Mouse (Mus musculus) hindbrain, embryonic 16.5 days (tissue): ENCODE measurements at regions not wholly inside any gene's neighbourhood (a gene's known extent, or its start where the extent isn't known, plus 50 kb on each side); places are given as distances from the start of the nearest gene placed in this dataset.

Source experiments
- ATAC-seq: fragments of 200-750 bp; cut with Nextera tagmentation; 2 replicates; pipeline ENCODE4 v1.8.0; 2017; ENCODE audit warnings: moderate TSS enrichment, moderate library complexity
- H3K27ac ChIP-seq: fragments of 300-500 bp; sonication (generic); 2 replicates; pipeline ENCODE4 v1.5.1; 2014; ENCODE audit warnings: low read depth, mild to moderate bottlenecking, control low read depth, low read length, moderate library complexity
- H3K27me3 ChIP-seq: fragments of 300-500 bp; sonication (generic); replicated peaks from 2 replicates; pipeline ENCODE4 v1.6.1; 2014; ENCODE audit warnings: low read length; ENCODE audit not compliant: control insufficient read depth, insufficient read depth
- H3K36me3 ChIP-seq: fragments of 300-500 bp; sonication (generic); 2 replicates; pipeline ENCODE4 v1.6.1; 2014; ENCODE audit warnings: mild to moderate bottlenecking, low read length, moderate library complexity, mixed read lengths; ENCODE audit not compliant: control insufficient read depth, insufficient read depth
- H3K4me1 ChIP-seq: fragments of 300-500 bp; sonication (generic); 2 replicates; pipeline ENCODE4 v1.6.1; 2014; ENCODE audit warnings: low read depth, low read length; ENCODE audit not compliant: control insufficient read depth, insufficient read depth
- H3K4me2 ChIP-seq: fragments of 300-500 bp; sonication (generic); 2 replicates; pipeline ENCODE4 v1.6.1; 2014; ENCODE audit warnings: mild to moderate bottlenecking, low read length, control low read depth, moderate library complexity
- H3K4me3 ChIP-seq: fragments of 300-500 bp; sonication (generic); 2 replicates; pipeline ENCODE4 v1.5.1; 2014; ENCODE audit warnings: mild to moderate bottlenecking, low read length, control low read depth, moderate library complexity
- H3K9ac ChIP-seq: fragments of 300-500 bp; sonication (generic); 2 replicates; pipeline ENCODE4 v1.6.1; 2014; ENCODE audit warnings: low read depth, mild to moderate bottlenecking, control low read depth, low read length, moderate library complexity
- H3K9me3 ChIP-seq: fragments of 300-500 bp; sonication (generic); 2 replicates; pipeline ENCODE4 v1.6.1; 2014; ENCODE audit warnings: mild to moderate bottlenecking, low read length, moderate library complexity; ENCODE audit not compliant: control insufficient read depth
- WGBS: fragments of 180-500 bp; shearing (Covaris S2); extraction: QIAGEN DNeasy Blood & Tissue Kit; methylation state at CpG from one replicate; pipeline ENCODE4 v1.1.7; 2014; 5-methylcytosine and 5-hydroxymethylcytosine counted together

GRCm38 (mm10) chr14:25312814-25313426 is 146.1 kb upstream of the Zmiz1 start:
- Histone ChIP-seq H3K27me3 (no peaks in the 10 kb centered on the region), H3K9ac (no peak overlapping the region), H3K27ac (no peak overlapping the region), H3K36me3 (no peaks in the 10 kb centered on the region), H3K9me3 (no peaks in the 10 kb centered on the region), H3K4me2 (no peak overlapping the region), H3K4me1 (peaks cover 16% of the 10 kb centered on the region), H3K4me3 (no peak overlapping the region)
- 86% methylated on average over 6 of the region's 6 CpGs for WGBS
- ATAC-seq, result no peak

DNA sequence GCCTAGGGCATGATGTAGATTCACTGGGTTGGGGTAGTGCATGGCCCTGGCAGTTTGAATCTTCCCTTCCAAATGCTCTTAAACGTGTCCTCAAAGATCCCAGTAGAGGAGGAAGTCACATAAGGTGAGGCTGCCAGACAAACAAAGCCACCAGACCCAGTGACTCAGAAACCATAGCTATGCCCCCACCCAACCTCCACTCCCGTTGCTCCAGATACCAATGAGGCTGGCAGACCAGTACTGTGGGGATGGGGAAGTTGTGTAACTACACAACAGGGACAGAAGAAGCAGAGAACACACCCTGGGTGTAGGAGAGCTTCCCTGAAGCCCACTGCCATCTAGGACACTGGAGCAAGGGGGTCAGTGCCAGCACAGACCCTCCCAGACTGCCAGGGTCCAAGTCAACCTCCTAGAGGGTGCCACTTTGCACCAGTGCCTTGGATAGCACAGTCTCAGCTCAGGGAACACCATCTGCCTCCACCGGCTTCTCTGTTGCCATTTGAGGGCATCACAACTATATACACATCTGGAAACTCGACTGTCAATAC is 145.2 kb upstream of the Zmiz1 start:
- no peaks in the 10 kb centered on the region for H3K36me3 ChIP-seq
- ATAC-seq, result no peak
- H3K9ac ChIP-seq, result no peak overlapping the region
- no peaks in the 10 kb centered on the region for H3K27me3 ChIP-seq
- no peak overlapping the region for H3K4me2 ChIP-seq
- no peaks in the 10 kb centered on the region for H3K9me3 ChIP-seq
- H3K4me3 ChIP-seq, result no peak overlapping the region
- no peak overlapping the region for H3K27ac ChIP-seq
- peaks cover 25% of the 10 kb centered on the region for H3K4me1 ChIP-seq
- WGBS, result 87% methylated on average over 4 of the region's 4 CpGs

- no peaks in the 10 kb centered on the region for H3K9me3 ChIP-seq
- H3K36me3 ChIP-seq, result no peaks in the 10 kb centered on the region
- peaks cover 22% of the 10 kb centered on the region for H3K4me1 ChIP-seq
- WGBS, result 95% methylated on average over 5 of the region's 5 CpGs
- H3K4me2 ChIP-seq, result no peak overlapping the region
- H3K9ac ChIP-seq, result no peak overlapping the region
- no peak overlapping the region for H3K4me3 ChIP-seq
- no peak for ATAC-seq
- H3K27ac ChIP-seq, result no peak overlapping the region
- no peaks in the 10 kb centered on the region; the same call in 1 of the 2 replicates for H3K27me3 ChIP-seq
Observed at GRCm38 (mm10) chr14:25316491-25316890, 142.5 kb upstream of the Zmiz1 start.

DNA sequence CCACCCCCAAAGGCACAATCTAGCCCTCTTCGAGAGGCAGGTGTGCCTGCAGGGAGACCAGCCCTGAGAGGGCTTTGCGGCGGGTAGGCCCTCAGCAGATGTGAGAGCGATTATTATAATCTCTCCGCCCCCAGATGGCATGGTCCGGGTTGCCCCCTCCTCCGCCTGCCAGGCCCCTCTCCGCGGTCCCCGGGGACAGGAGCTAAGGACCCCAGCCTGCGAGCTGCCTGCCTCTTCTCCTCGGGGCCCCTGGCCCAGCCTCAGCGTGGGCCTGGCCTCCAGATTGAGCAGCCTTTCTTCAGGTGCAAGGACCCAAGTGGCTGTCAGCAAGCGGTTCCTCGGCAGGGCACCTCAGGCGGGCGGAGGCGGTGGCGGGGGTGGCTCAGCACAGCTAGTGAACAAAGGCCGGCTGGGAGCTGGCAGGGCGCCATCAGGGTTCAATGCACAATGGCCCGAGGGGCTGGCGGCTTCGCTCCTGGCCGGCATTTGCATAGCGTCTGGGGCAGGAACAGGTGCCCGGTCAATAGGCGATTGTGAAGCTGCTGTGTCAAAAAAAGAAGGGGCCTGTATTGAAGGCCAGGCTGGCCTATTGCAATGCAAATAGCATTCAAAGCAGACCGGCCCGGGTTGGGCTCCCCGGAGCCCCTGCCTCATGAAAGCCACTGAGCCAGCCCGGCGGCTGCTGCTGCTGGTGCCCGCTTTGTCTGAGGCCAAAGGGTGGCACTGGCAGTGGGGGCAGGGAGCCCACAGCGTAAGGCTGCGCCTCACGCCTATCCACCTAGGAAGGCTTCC is 141.1 kb upstream of the Zmiz1 start:
- ATAC-seq, result peak; percentile 93
- Histone ChIP-seq H3K36me3 (no peaks in the 10 kb centered on the region), H3K27me3 (no peaks in the 10 kb centered on the region; the same call in 1 of the 2 replicates), H3K4me1 (peaks cover 24% of the 10 kb centered on the region), H3K9ac (peak overlapping the region; percentile 59), H3K9me3 (no peaks in the 10 kb centered on the region), H3K4me3 (peak overlapping the region; percentile 10; the same call in 1 of the 2 replicates), H3K4me2 (peak overlapping the region; percentile 41), H3K27ac (peak overlapping the region; percentile 78)
- WGBS, result 3% methylated on average over 37 of the region's 37 CpGs

DNA sequence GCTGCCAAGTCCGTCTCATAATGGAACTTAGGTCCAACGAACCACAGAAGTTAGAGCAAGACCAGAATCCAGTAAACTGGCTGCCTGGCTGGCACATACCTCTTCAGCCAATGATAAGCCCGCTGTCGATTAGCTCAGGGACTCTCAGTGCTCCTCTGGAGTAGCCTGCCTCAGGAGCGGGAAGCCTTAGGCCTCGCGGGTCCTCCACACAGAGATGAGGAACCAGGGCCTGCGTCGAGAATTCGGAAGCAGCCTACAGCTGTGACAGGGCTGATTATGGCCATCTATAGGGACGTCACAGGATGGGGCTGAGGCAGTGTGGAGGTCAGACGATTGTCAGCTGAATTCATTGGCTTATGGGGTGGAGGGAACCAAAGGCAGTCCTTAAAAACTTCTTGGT is 140.1 kb upstream of the Zmiz1 start:
- Histone ChIP-seq H3K27me3 (no peaks in the 10 kb centered on the region; the same call in 1 of the 2 replicates), H3K9me3 (no peaks in the 10 kb centered on the region), H3K4me3 (no peak overlapping the region), H3K4me2 (no peak overlapping the region), H3K4me1 (peaks cover 24% of the 10 kb centered on the region), H3K27ac (peak overlapping the region; percentile 78), H3K36me3 (no peaks in the 10 kb centered on the region), H3K9ac (no peak overlapping the region; the same call in 1 of the 2 replicates)
- no peak for ATAC-seq
- WGBS, result 35% methylated on average over 12 of the region's 12 CpGs

DNA sequence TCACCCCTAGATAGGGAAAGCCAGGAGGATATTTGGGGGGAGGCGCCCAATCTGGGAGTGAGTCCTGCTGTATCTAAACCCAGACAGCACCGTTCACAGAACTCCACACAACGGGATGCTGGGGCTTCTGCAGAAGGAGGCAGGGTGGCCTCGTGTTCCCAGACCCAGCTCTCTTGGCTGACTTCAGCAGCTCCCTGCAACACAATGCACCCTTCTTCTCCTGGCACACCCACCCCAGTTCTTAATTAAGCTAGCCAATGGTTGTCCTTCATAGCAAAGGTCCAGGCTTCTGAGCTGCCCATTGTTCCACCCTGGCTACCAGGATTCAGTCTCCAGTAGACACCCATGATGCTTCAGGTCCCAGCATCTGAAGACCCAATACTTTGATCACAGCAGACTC is 138.8 kb upstream of the Zmiz1 start:
- H3K36me3 ChIP-seq, result no peaks in the 10 kb centered on the region
- H3K4me2 ChIP-seq, result no peak overlapping the region
- no peak overlapping the region for H3K27ac ChIP-seq
- no peak for ATAC-seq
- H3K9me3 ChIP-seq, result no peaks in the 10 kb centered on the region
- no peak overlapping the region for H3K4me3 ChIP-seq
- 55% methylated on average over 4 of the region's 4 CpGs for WGBS
- H3K9ac ChIP-seq, result no peak overlapping the region
- no peaks in the 10 kb centered on the region; the same call in 1 of the 2 replicates for H3K27me3 ChIP-seq
- peaks cover 24% of the 10 kb centered on the region for H3K4me1 ChIP-seq

DNA sequence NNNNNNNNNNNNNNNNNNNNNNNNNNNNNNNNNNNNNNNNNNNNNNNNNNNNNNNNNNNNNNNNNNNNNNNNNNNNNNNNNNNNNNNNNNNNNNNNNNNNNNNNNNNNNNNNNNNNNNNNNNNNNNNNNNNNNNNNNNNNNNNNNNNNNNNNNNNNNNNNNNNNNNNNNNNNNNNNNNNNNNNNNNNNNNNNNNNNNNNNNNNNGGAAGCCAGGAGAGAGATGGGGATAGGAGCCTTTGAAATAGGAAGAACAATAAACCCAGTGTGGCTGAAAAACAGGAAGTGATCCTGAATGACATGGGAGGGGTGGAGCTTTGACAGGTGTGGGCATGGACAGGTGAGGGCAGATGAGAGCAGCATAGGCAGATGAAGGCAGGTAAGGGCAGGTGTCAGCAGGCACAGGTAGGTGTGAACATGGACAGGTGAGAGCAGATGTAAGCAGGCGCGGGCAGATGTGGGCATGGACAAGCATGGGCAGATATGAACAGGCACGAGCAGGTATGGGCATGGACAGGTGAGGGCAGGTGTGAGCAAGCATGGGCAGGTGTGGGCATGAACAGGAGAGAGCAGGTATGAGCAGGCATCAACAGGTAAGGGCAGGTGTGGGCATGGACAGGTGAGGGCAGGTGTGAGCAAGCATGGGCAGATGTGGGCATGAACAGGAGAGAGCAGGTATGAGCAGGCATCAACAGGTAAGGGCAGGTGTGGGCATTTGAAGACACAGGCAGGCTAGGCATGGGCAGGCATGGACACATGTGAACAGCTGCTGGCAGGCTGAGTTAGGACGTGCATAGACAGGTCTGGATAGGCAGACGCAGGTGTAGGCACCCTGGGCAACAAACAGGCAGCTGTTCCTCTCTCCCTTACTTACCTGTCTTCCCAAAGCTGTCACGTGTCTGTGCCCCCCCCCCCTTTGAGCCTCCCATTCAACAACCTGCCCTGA is 135.2 kb upstream of the Zmiz1 start:
- Histone ChIP-seq H3K4me1 (peaks cover 9% of the 10 kb centered on the region), H3K9ac (no peak overlapping the region), H3K27me3 (no peaks in the 10 kb centered on the region; the same call in 1 of the 2 replicates), H3K4me2 (no peak overlapping the region), H3K36me3 (no peaks in the 10 kb centered on the region), H3K9me3 (no peaks in the 10 kb centered on the region), H3K27ac (no peak overlapping the region), H3K4me3 (no peak overlapping the region)
- ATAC-seq, result peak; percentile 24; the same call in 1 of the 2 replicates
- 83% methylated on average over 6 of the region's 6 CpGs for WGBS

GRCm38 (mm10) chr14:25325887-25326286 is 133.1 kb upstream of the Zmiz1 start:
- Histone ChIP-seq H3K9me3 (no peaks in the 10 kb centered on the region), H3K36me3 (no peaks in the 10 kb centered on the region), H3K4me2 (no peak overlapping the region), H3K4me3 (no peak overlapping the region), H3K27me3 (no peaks in the 10 kb centered on the region), H3K9ac (no peak overlapping the region), H3K4me1 (peaks cover 7% of the 10 kb centered on the region; the same call in 1 of the 2 replicates), H3K27ac (no peak overlapping the region)
- ATAC-seq, result no peak
- WGBS, result 91% methylated on average over 3 of the region's 3 CpGs
